Mouse (Mus musculus) lung, adult 2 months (tissue): ENCODE data around the gene Zfp60.

ENCODE experiments used
- CTCF ChIP-seq: fragments of 200-500 bp; IDR thresholded peaks from 2 replicates; pipeline ENCODE4 v1.5.1; 2011; ENCODE audit warnings: mild to moderate bottlenecking, low read length, control low read depth; ENCODE audit not compliant: insufficient read depth
- POLR2A ChIP-seq: fragments of 200-500 bp; IDR thresholded peaks from 2 replicates; pipeline ENCODE4 v1.6.1; 2011; ENCODE audit warnings: low read depth, mild to moderate bottlenecking, control low read depth, low read length, borderline replicate concordance; ENCODE audit errors: extremely low read depth

DNA sequence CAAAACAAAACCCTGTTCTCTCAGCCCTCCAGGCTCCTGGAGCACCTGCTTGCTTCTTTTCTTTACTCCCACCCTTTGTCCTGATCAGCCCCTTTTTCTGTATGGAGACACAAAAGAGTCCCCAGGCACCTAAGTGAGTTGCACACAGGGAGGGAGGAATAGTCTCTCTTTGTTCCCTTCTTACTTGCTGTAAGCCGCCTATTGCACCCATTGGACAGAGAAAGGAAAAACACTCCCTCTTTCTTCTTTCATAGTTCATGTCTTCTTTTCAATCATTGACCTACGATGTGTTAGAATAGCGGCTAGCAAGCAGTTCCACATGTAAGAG, 25.8 kb downstream of the Zfp60 start:
- no peak for TF ChIP-seq POLR2A
- no peak for TF ChIP-seq CTCF
